Mouse (Mus musculus) MEL (cell line): ENCODE data around the gene Kifap3. TPM values are rescaled to one million over a fixed set of nuclear protein-coding genes. Genes with fewer than 3 reads are reported as not detected.

Experiments
- DNase-seq: peaks from one replicate; pipeline ENCODE4 v3.0.0; 2011; ENCODE audit warnings: low read depth, low spot score
- H3K27ac ChIP-seq: 2 replicates; pipeline ENCODE4 v1.5.1; 2012; ENCODE audit warnings: low read depth, mild to moderate bottlenecking, control low read depth, low read length, moderate library complexity; ENCODE audit not compliant: control insufficient read depth
- H3K27me3 ChIP-seq, 2 experiments: fragments of 150-350 bp in 1 of 2; sonication (generic) in 1 of 2; 2 replicates each; pipeline ENCODE4 v1.6.1; 2012; ENCODE audit warnings: low read length in 2 of 2, mild to moderate bottlenecking in 2 of 2, improper control_type of control experiment in 1 of 2, moderate library complexity in 1 of 2; ENCODE audit not compliant: insufficient read depth in 2 of 2, control insufficient read depth in 1 of 2
- H3K36me3 ChIP-seq, 2 experiments: 2 replicates each; pipeline ENCODE4 v1.6.1; 2012 to 2014; ENCODE audit warnings: low read length in 2 of 2, improper control_type of control experiment in 1 of 2, inconsistent platforms in 1 of 2, mild to moderate bottlenecking in 1 of 2; ENCODE audit not compliant: insufficient read depth in 2 of 2, control insufficient read depth in 1 of 2
- H3K4me1 ChIP-seq, 2 experiments: fragments of 150-350 bp in 1 of 2; sonication (generic) in 1 of 2; 2 replicates each; pipeline ENCODE4 v1.6.1; 2012; ENCODE audit warnings: low read length in 2 of 2, improper control_type of control experiment in 1 of 2, mild to moderate bottlenecking in 1 of 2; ENCODE audit not compliant: insufficient read depth in 2 of 2, control insufficient read depth in 1 of 2
- H3K4me3 ChIP-seq, 2 experiments: fragments of 150-350 bp in 1 of 2; sonication (generic) in 1 of 2; 2 replicates each; pipeline ENCODE4 v1.5.1; 2012; ENCODE audit warnings: low read depth in 2 of 2, low read length in 2 of 2, mild to moderate bottlenecking in 2 of 2, moderate library complexity in 2 of 2, control low read depth in 1 of 2, improper control_type of control experiment in 1 of 2; ENCODE audit not compliant: control insufficient read depth in 1 of 2, insufficient read depth in 1 of 2
- H3K79me2 ChIP-seq: 2 replicates; pipeline ENCODE4 v1.6.1; 2012; ENCODE audit warnings: mild to moderate bottlenecking, low read length, moderate library complexity; ENCODE audit not compliant: control insufficient read depth, poor library complexity, insufficient read depth
- H3K9ac ChIP-seq: 2 replicates; pipeline ENCODE4 v1.6.1; 2012; ENCODE audit warnings: low read depth, mild to moderate bottlenecking, control low read depth, low read length, moderate library complexity; ENCODE audit not compliant: control insufficient read depth, poor library complexity, severe bottlenecking
- H3K9me3 ChIP-seq: fragments of 150-350 bp; sonication (generic); replicated peaks from 2 replicates; pipeline ENCODE4 v1.6.1; 2012; ENCODE audit warnings: mild to moderate bottlenecking, low read length, improper control_type of control experiment, moderate library complexity; ENCODE audit not compliant: insufficient read depth
- BHLHE40 ChIP-seq: IDR thresholded peaks from 2 replicates; pipeline ENCODE4 v1.6.1; 2012; ENCODE audit warnings: low read depth, mild to moderate bottlenecking, inconsistent platforms, low read length, improper control_type of control experiment, borderline replicate concordance
- CHD1 ChIP-seq: IDR thresholded peaks from 2 replicates; pipeline ENCODE4 v1.6.1; 2012; ENCODE audit warnings: low read depth, mild to moderate bottlenecking, inconsistent platforms, low read length, improper control_type of control experiment
- CHD2 ChIP-seq: IDR thresholded peaks from 2 replicates; pipeline ENCODE4 v1.6.1; 2011; ENCODE audit warnings: low read length, improper control_type of control experiment
- ELF1 ChIP-seq: IDR thresholded peaks from 2 replicates; pipeline ENCODE4 v1.6.1; 2014; ENCODE audit warnings: low read depth, mild to moderate bottlenecking, inconsistent platforms, low read length, improper control_type of control experiment, moderate library complexity
- EP300 ChIP-seq, 2 experiments: IDR thresholded peaks; 2 replicates each; pipeline ENCODE4 v1.6.1; 2011; ENCODE audit warnings: improper control_type of control experiment in 2 of 2, low read length in 2 of 2, low read depth in 1 of 2, mild to moderate bottlenecking in 1 of 2
- GABPA ChIP-seq: IDR thresholded peaks from 2 replicates; pipeline ENCODE4 v1.6.1; 2012; ENCODE audit warnings: low read depth, mild to moderate bottlenecking, inconsistent platforms, low read length, improper control_type of control experiment, moderate library complexity
- GATA1 ChIP-seq: IDR thresholded peaks from 2 replicates; pipeline ENCODE4 v1.6.1; 2011; ENCODE audit warnings: low read depth, low read length, improper control_type of control experiment
- HCFC1 ChIP-seq: IDR thresholded peaks from 2 replicates; pipeline ENCODE4 v1.6.1; 2012; ENCODE audit warnings: low read depth, mild to moderate bottlenecking, inconsistent platforms, low read length, improper control_type of control experiment, moderate library complexity
- MEF2A ChIP-seq: IDR thresholded peaks from 2 replicates; pipeline ENCODE4 v1.6.1; 2014; ENCODE audit warnings: low read depth, mild to moderate bottlenecking, inconsistent platforms, low read length, improper control_type of control experiment; ENCODE audit not compliant: poor library complexity, insufficient replicate concordance, severe bottlenecking; ENCODE audit errors: extremely low read depth
- MYB ChIP-seq: IDR thresholded peaks from 2 replicates; pipeline ENCODE4 v1.6.1; 2011; ENCODE audit warnings: mild to moderate bottlenecking, low read depth, low read length, improper control_type of control experiment
- NELFE ChIP-seq: IDR thresholded peaks from 2 replicates; pipeline ENCODE4 v1.6.1; 2011; ENCODE audit warnings: low read depth, low read length, improper control_type of control experiment
- NRF1 ChIP-seq: IDR thresholded peaks from 2 replicates; pipeline ENCODE4 v1.6.1; 2014; ENCODE audit warnings: low read depth, mild to moderate bottlenecking, inconsistent platforms, low read length, improper control_type of control experiment, moderate library complexity; ENCODE audit not compliant: poor library complexity, insufficient read depth, severe bottlenecking
- POLR2A ChIP-seq, 2 experiments: IDR thresholded peaks; 2 replicates each; pipeline ENCODE4 v1.6.1; 2011 to 2012; ENCODE audit warnings: low read length in 2 of 2, mild to moderate bottlenecking in 2 of 2, control low read depth in 1 of 2, improper control_type of control experiment in 1 of 2, low read depth in 1 of 2, moderate library complexity in 1 of 2; ENCODE audit not compliant: control insufficient read depth in 1 of 2, insufficient read depth in 1 of 2, poor library complexity in 1 of 2
- POLR2AphosphoS5 ChIP-seq: IDR thresholded peaks from 2 replicates; pipeline ENCODE4 v1.6.1; 2012; ENCODE audit warnings: low read depth, borderline replicate concordance, mild to moderate bottlenecking, inconsistent platforms, low read length, moderate library complexity, mixed read lengths
- SIN3A ChIP-seq: IDR thresholded peaks from 2 replicates; pipeline ENCODE4 v1.6.1; 2012; ENCODE audit warnings: low read length, improper control_type of control experiment, inconsistent platforms
- SMC3 ChIP-seq: IDR thresholded peaks from 2 replicates; pipeline ENCODE4 v1.6.1; 2011; ENCODE audit warnings: low read depth, low read length, improper control_type of control experiment
- TAL1 ChIP-seq: IDR thresholded peaks from 2 replicates; pipeline ENCODE4 v1.6.1; 2012; ENCODE audit warnings: mild to moderate bottlenecking, inconsistent platforms, low read length, moderate library complexity, mixed read lengths
- TBP ChIP-seq: IDR thresholded peaks from 2 replicates; pipeline ENCODE4 v1.8.0; 2011; ENCODE audit warnings: low read depth, low read length, improper control_type of control experiment
- USF1 ChIP-seq: IDR thresholded peaks from 2 replicates; pipeline ENCODE4 v1.6.1; 2014; ENCODE audit warnings: low read depth, mild to moderate bottlenecking, inconsistent platforms, low read length, improper control_type of control experiment, moderate library complexity
- USF2 ChIP-seq, 2 experiments: IDR thresholded peaks; 2 replicates each; pipeline ENCODE4 v1.6.1; 2011 to 2012; ENCODE audit warnings: improper control_type of control experiment in 2 of 2, low read length in 2 of 2, borderline replicate concordance in 1 of 2, inconsistent platforms in 1 of 2, low read depth in 1 of 2, mild to moderate bottlenecking in 1 of 2; ENCODE audit not compliant: insufficient read depth in 1 of 2
- ZKSCAN1 ChIP-seq: IDR thresholded peaks from 2 replicates; pipeline ENCODE4 v1.6.1; 2012; ENCODE audit warnings: low read depth, mild to moderate bottlenecking, inconsistent platforms, low read length, improper control_type of control experiment, moderate library complexity
- ZMIZ1 ChIP-seq: IDR thresholded peaks from 2 replicates; pipeline ENCODE4 v1.6.1; 2012; ENCODE audit warnings: low read depth, mild to moderate bottlenecking, inconsistent platforms, low read length, improper control_type of control experiment, moderate library complexity
- ZNF384 ChIP-seq: IDR thresholded peaks from 2 replicates; pipeline ENCODE4 v1.6.1; 2012; ENCODE audit warnings: low read depth, mild to moderate bottlenecking, inconsistent platforms, low read length, improper control_type of control experiment
- polyA plus RNA-seq, 2 experiments: library from polyadenylated mRNA; stranded (reverse) in 1 of 2; unstranded in 1 of 2; fragments of >175 nt in 1 of 2; fragments of >200 nt in 1 of 2; gene quantifications; 2 replicates each; pipeline versions ENCODE4 v1.2.1 to v1.2.4; 2012; ENCODE audit warnings: low replicate concordance in 2 of 2, low read depth in 1 of 2; ENCODE audit not compliant: insufficient read length in 2 of 2, insufficient read depth in 1 of 2, missing spikeins in 1 of 2
- total RNA-seq: library from RNA; depleted of rRNA; stranded (reverse); fragments of 300-350 nt; gene quantifications from 2 replicates; pipeline ENCODE4 v1.2.3, GENCODE M21; 2012

The Kifap3 gene
- total and polyA plus RNA-seq, 3 experiments, result 5.1 to 7.6 TPM; not detected in 1

DNA sequence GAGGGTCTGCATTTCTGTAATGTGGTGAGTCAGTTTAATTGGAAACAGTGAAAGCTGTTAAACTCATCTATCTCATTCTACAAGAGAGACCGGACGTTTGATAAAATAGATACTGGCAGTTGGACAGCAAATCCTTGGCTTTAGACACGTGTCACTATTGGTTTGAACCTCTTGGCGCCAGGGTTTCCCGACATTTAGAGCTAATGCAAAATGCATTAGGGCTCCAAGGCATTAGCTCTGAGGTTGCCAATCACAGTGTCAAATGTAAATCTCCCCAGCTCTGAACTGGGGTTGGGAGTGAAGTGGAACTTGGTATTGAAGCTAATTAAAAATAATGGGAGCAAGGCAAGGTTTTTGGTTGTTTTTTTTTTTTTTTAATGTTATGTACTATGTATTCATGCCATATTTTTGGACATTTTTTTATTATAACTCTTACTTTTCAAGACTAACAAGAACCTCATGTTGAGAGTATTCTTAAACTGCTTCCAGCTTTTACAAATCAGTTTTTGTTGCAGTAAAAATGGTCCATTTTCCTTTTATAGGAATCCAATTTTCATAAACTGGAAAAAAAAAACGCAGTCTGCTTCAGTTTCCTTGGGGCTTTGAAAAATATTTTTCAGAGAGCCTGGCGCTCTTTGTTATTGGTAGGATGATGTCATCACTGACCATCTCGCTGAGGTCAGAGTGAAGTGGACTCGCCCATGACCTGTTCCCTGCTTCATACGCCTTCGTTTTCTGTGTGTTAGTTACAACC lies 114.6 kb downstream of the Kifap3 start:
- Histone ChIP-seq H3K79me2 (no peaks in the 10 kb centered on the region), H3K27me3 (no peaks in the 10 kb centered on the region), H3K4me1 (no peaks in the 10 kb centered on the region), H3K9me3 (no peaks in the 10 kb centered on the region)
- no peak for DNase-seq
- TF ChIP-seq HCFC1, result no peak
- TF ChIP-seq TBP, result no peak
- no peak for TF ChIP-seq ZMIZ1
- TF ChIP-seq GABPA, result no peak
- no peak for TF ChIP-seq USF2 (IDR thresholded peaks at IDR 0.05; ENCODE audit: borderline replicate concordance in 1 of 2, insufficient read depth in 1 of 2, low read depth in 1 of 2, low read length in 2 of 2)
- no peak for TF ChIP-seq CHD2
- no peak for TF ChIP-seq SIN3A
- no peak for TF ChIP-seq GATA1
- TF ChIP-seq EP300 (IDR thresholded peaks at IDR 0.05; ENCODE audit: low read depth in 1 of 2, low read length in 2 of 2), result no peak
- TF ChIP-seq POLR2AphosphoS5, result no peak
- no peak for TF ChIP-seq NELFE
- TF ChIP-seq SMC3, result no peak
- TF ChIP-seq POLR2A (IDR thresholded peaks at IDR 0.05; ENCODE audit: control insufficient read depth in 1 of 2, insufficient read depth in 1 of 2, low read depth in 1 of 2, low read length in 2 of 2, poor library complexity in 1 of 2), result no peak
- no peak for TF ChIP-seq USF1
- TF ChIP-seq, all 39 proteins: peak for 0
- Histone ChIP-seq H3K27ac (no peak overlapping the region), H3K4me3 (no peak overlapping the region), H3K36me3 (peaks cover 0 to 3% of the 10 kb centered on the region in 2 experiments; a peak in 1 of 4 replicates), H3K9ac (no peak overlapping the region)

DNA sequence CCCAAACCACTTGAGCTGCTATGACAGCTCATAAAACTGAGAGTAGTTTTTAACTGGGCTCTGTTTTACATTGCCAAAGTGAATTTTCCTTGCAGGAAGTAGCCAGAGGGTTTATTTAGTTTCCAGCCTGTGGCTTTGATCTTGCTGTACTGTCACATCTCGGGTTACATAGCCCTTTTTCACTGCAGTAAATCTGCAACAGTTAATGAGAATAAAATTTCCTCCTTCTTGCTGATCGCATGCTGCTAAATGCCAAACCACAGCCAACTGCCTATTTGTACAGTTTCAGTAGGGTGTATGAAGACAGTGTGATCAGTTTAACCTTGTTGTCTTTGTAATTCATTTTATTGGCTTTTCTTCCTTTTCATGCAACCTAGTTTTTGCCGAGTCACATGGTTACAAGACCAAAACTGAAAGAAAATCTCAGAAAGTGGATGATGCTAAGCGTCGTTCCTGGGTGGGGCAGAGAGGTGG lies 118.9 kb downstream of the Kifap3 start:
- H3K36me3 ChIP-seq, result peaks cover 0 to 3% of the 10 kb centered on the region in 2 experiments; a peak in 1 of 4 replicates
- no peaks in the 10 kb centered on the region for H3K4me1 ChIP-seq
- H3K9ac ChIP-seq, result no peak overlapping the region
- no peaks in the 10 kb centered on the region for H3K27me3 ChIP-seq
- H3K79me2 ChIP-seq, result no peaks in the 10 kb centered on the region
- H3K4me3 ChIP-seq, result no peak overlapping the region
- no peak for TF ChIP-seq ELF1
- no peak for TF ChIP-seq ZKSCAN1
- no peak for TF ChIP-seq SIN3A
- TF ChIP-seq NRF1, result no peak
- no peak for TF ChIP-seq TAL1
- TF ChIP-seq ZMIZ1, result no peak
- TF ChIP-seq HCFC1, result no peak
- no peak for TF ChIP-seq MYB
- TF ChIP-seq BHLHE40, result no peak
- no peak for TF ChIP-seq USF2 (IDR thresholded peaks at IDR 0.05; ENCODE audit: borderline replicate concordance in 1 of 2, insufficient read depth in 1 of 2, low read depth in 1 of 2, low read length in 2 of 2)
- TF ChIP-seq ZNF384, result no peak
- no peak for TF ChIP-seq POLR2A (IDR thresholded peaks at IDR 0.05; ENCODE audit: control insufficient read depth in 1 of 2, insufficient read depth in 1 of 2, low read depth in 1 of 2, low read length in 2 of 2, poor library complexity in 1 of 2)
- no peak for TF ChIP-seq CHD1
- TF ChIP-seq MEF2A, result no peak
- TF ChIP-seq TBP, result no peak
- H3K27ac ChIP-seq, result no peak overlapping the region
- H3K9me3 ChIP-seq, result no peaks in the 10 kb centered on the region
- peak; percentile 14 for DNase-seq
